Mouse (Mus musculus): ENCODE results near the gene Washc4.

The Washc4 gene

DNA sequence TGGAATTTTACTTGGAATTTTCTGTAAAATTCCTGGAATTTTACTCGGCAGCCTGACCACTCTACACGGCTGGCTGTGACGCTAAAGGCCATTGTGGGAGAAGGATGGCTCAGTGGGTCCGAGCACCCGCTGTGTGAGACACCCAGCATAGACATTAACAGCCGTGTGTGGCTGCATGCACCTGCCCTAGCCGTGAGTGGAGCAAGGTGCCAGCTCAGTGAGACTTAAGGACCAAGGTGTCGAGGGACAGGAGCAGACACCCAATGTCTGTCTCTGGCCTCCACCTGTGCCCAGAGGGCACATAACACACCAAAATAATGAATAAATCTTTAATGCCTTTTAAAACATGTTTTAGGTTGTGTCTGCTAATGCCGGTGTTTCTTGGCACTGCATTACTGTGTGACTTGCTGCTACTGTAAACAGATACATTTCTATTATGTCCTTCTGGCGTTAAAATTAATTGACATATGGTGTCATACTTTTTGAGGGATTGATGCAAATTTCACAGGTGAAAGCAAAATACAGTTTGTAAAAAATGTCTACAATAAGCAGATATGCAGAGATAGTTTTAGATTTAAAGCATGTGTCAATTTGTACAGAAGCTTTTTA lies 60.5 kb downstream of the Washc4 start:
- no peak for DNase-seq

- no peak for DNase-seq
These were observed 62.2 kb downstream of the Washc4 start for GRCm38 (mm10) chr10:83605637-83606183.

GRCm38 (mm10) chr10:83607111-83607510 lies 63.6 kb downstream of the Washc4 start:
- no peak for DNase-seq

- no peak for DNase-seq
These were observed 65.0 kb downstream of the Washc4 start for GRCm38 (mm10) chr10:83608596-83608995.

- DNase-seq: no peak
These were observed 67.0 kb downstream of the Washc4 start for GRCm38 (mm10) chr10:83610518-83610917.

DNA sequence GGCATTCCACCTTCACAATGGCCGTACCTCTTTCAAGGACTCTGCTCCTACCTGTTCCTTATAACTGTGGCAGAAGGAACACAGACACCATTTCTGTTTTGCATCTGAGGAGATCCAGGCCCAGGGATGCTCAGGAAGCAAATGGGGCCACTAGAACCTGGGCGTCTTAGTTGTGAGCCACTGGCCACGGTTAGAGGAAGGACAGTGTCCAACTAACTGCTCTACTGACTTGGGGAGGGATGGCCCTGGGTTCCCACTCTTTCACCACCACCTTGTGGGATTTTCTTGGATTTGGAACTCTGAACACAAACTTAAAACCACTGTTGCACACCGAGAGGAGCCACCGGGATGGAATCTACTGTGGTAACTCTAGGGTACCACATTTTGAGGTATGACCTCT lies 68.3 kb downstream of the Washc4 start:
- DNase-seq: no peak

DNA sequence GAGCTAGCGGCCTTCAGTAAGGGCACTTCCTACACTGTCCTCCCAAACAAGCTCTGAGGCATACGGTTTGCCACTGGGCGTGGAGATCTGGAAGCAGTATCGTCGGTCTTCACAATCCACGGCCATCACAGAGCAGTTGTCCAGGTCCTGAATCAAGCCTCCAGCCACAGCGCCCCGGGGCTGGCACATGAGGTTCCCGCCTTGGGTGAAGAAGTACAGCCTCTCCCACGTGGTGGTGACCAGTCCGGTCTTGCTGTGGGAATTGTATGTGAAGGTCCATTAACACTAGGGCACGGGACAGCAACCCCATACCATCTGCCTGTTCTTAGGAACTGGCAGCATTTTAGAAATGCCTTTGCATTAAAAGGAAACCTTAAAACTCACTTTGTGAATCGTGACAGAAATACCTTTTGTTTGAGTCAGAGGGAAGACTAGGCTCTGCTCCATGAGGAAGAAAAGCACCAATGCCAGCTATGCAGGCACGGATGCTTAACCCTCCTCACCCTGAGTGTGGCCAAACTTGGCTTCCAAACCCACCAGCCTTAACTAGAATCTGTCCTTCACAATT lies 69.2 kb downstream of the Washc4 start:
- DNase-seq: no peak

DNA sequence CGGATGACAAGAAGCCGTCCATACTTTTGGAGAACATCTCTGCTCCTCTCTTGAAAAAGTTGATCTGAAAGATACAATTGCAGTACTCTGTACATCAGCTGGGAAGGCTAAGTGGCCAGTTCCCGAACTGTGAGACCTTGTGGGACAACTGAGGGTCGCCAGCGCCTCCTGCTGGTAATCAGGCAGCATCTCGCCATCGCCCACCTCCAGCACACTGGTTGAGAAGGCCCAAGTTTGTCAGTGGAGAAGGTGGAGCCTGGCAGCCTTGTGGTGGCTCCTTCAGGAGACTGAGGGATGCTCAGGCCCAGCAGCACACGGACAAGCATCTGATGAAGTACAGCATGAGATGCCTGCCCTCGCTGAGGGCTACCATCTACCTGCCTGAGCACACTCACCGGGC lies 73.8 kb downstream of the Washc4 start:
- DNase-seq: no peak

DNA sequence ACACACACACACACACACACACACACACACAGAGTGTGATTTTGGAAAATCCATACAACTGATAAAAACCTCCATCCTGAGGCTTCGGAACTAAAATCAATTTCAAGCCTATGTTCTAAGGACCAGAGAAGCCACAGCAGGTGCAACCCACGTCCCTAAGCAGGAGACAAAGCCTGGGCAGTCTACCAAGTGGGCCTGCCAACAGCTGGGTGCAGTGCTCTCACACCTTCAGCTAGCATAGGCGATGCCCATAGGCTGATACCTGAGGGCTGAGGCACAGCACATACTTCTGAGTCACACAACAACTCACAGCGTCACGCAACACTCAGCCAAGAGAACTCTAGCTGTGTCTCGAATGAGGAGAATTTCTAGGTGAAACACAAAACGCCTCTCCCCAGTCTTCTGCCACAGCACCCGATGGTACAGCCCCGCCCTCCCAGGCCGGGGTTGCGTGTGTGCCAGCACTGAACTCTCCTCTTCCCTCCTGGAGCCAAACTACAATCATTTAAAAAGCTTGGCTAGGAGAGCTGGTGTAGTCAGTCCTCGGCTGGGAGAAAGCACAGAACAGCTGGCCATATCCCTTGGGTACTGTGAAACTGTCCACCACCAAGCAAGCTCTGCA lies 75.4 kb downstream of the Washc4 start:
- DNase-seq: no peak

DNA sequence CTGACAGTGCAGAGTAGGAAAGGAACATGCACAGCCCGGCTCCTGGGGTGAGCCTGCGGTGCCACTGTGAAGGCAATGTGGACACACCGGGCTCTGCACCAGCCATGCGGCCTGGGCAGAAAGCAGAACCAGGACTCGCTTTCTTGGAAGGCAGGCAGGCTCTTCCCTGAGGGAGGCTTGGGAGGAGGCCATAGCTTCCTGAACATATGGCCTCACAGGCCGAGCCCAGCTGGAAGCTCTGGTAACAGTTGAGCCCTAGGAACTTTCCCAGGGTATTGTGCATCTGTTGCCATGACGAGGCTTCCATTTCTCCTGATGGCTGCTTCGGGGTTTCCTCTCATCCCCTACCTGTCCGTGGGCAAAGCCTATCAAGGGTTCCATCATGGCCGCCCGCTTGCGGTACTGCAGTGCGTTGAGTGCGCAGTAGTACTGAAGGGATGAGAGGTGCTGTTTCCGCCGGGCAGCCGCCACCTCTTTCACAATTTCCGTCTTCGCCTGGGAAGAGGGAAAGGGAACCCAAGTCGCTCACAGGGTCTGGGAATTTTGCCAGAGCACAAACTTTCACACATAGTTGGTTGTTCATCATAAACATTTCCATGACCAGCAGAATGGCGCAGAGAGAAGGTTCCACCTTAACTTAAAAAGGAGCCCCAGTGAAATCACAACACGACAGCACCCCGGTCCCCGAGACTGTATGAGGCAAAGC lies 77.0 kb downstream of the Washc4 start:
- DNase-seq: no peak

GRCm38 (mm10) chr10:83624065-83624464 lies 80.5 kb downstream of the Washc4 start:
- DNase-seq: no peak

DNA sequence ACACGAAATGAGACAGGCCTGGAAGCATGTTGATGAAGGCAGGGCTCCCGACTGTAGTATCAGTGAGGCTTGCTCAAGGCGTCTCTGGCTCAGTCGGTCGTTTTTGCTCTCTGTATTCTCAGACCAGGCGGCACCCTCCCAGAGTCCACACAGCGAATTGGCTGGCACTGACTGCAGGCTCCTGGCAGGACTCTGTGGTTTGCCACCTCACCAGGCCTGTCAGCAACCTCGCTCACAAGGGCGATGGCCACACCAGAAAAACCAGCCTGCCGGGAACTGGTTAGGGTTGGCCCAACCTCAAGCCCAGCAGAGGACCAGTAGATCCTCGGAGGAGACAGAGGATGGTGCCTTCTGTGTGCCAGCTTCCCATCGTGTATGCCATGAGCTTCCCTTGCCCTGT lies 81.3 kb downstream of the Washc4 start:
- no peak for DNase-seq

- DNase-seq: no peak
These were observed 83.6 kb downstream of the Washc4 start for GRCm38 (mm10) chr10:83627113-83627687.

- no peak for DNase-seq
These were observed 84.7 kb downstream of the Washc4 start for GRCm38 (mm10) chr10:83628241-83628640.

GRCm38 (mm10) chr10:83629190-83629781 lies 85.7 kb downstream of the Washc4 start:
- DNase-seq: no peak

DNA sequence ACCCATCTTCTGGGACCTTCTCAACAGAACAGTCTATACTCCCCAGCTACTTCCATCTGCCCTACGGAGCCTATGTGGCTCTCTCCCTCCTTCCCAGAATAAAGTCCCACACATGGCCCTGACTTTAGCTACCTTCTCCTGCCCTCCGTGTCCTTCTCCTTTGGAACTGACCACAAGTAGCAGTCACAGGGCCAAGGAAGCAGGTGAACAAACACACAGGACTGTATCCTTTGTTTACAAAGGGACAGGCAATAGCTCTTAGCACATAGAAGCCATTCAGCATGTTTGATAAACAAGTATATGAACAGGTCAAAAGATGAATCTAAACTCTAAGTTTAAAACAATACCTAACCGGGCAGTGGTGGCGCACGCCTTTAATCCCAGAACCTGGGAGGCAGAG lies 86.3 kb downstream of the Washc4 start:
- DNase-seq: no peak

- no peak for DNase-seq
These were observed 87.3 kb downstream of the Washc4 start for GRCm38 (mm10) chr10:83630899-83631298.

GRCm38 (mm10) chr10:83631775-83632174 lies 88.2 kb downstream of the Washc4 start:
- no peak for DNase-seq

DNA sequence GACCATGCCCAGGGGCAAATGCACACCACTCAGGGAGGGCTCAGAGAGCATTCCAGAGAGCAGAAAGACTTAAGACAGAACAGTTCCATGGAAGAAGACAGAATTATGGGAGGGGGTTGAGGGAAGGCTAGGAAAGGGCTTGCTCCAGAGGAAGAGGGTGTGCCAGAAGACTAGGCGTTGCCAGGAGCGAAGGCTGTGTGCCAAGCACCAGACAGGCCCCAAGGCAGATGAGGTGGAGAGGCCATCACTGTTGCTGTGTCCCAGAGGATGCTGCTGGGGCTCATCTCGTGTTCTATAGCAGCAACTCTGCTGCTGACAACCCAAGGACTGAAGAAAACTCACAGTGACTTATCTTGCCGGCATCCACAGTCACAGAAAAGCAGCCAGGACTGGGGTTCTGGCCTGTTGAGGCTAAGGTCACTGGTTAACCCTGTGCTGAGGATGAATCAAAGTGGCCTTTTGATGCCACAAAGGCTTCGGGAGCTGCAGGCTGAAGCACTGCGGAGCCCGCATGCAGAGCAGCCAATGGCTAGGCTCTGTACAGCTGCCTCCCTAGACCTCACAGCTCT lies 89.3 kb downstream of the Washc4 start:
- no peak for DNase-seq

DNA sequence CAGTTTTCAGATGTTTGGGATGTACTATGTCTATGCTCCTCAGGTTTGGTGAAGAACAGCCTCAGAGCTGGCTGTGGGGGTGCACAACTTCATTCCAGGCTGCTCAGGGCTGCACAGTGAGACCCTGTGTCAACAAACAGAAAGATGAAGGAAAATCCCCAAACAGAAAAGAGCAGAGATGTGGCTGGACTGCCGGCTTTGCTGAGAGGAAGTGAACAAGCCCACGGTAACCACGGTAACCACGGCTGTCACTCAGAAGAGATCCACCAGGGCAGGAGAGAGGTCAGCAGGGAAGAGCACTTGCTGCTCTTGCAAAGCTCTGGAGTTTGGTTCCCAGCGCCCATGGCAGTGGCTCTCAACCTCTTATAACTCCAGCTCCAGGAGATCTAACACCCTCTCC lies 90.9 kb downstream of the Washc4 start:
- DNase-seq: no peak

DNA sequence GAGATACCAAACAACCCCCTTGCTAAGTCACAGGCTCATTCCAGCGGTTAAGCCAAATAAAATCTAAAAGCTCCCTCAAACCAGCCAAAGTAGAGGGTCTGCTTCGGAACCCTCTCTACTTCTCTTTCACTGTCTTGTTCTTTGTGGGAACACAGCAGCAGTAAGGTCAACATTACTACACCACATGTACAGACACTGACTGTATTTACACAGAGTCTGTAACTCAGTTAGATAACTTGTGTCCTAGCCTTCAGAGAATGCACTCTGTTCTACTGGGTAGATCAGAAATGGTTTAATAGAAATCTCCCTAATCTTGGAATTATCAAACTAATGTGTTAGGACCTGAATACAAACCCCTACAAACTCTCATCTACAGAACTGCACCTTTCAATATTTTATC lies 92.6 kb downstream of the Washc4 start:
- no peak for DNase-seq

DNA sequence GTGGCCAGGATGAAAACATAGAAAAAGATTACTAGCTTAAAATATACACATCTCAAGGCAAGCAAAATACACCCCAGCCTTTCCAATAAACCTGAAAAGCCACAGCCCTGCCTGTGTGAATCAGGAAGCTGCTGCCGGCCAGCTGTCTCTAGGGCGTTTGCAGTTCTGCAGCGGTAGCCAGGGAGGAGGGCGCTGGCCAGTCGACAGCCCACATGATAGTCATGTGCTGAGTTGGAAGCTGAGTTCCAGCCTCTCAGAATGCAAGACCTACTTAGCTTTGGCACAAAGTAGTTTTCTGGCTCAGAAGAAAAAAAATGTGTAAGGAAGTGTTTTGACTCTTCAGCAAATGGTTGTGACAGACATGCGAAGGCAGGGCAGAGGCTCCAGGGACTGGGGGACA lies 93.7 kb downstream of the Washc4 start:
- no peak for DNase-seq

Measured in thymus, adult 18-20 months (tissue).